Mouse (Mus musculus): ENCODE results near the gene Synj2.
"Not testable (repeated sequence)": the region's sequence is repeated elsewhere in the genome, so short reads cannot be mapped to it uniquely, and the experiment has no call there.

DNA sequence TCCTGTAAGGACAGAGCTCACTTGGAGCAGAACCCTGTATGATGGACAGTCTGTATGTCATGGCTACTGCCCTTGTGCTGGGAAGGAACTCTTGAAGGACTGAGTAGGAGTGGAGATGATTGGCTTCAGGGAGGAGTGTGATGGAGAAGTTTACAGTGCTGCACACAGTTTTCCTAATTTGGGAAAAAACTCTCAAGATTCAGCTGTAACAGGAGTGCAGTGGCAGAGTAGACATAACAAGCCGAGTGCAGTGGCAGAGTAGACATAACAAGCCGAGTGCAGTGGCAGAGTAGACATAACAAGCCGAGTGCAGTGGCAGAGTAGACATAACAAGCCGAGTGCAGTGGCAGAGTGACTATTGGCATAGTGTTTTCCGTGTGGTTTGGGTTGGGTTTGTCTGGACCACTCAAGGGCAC is 80.3 kb downstream of the Synj2 start:
- not testable (repeated sequence) for TF ChIP-seq CTCF (IDR thresholded peaks at IDR 0.05; ENCODE audit: borderline replicate concordance, extremely low read depth, insufficient read depth, insufficient read length); POLR2A (IDR thresholded peaks at IDR 0.05; ENCODE audit: borderline replicate concordance, extremely low read depth, insufficient read depth, insufficient read length, poor library complexity, severe bottlenecking)

Measured in brain, embryonic 14.5 days (tissue).